Comparison of ENCODE assay signal across 19 mouse cellular contexts in the genomic region with DNA sequence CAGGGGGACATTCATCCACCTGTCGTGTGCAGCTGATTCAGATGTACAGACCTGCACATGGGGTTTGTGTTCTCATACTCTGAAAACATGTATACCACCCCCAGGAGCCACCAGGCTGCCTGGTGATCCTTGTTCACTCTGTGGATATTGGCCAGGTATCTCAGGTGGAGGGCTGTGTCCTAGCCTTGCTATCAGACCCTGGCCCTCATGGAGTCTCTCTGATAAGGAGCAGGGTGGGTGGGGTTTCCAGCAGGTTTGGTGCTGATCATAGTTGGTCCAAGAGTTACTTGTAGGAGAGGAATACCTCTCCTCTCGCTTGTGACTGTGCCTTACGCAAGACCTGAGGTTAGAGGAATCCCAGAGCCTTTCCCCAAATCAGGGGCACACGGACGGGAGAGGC. TPM values are rescaled to one million over a fixed set of nuclear protein-coding genes. Genes with fewer than 3 reads are reported as not detected.
"Had no signal": no experiment of that assay in that cellular context is flagged by ENCODE, and none has a peak within 500 bp of the region (broad histone marks: within the 10 kb centered on the region; RNA-seq: fewer than 3 reads in every experiment).

No protein-coding gene starts in this region.

- H3K4me3 ChIP-seq: left cerebral cortex, adult 2 months; limb, embryonic 15.5 days; midbrain, embryonic 10.5 days; myocyte; neural tube, embryonic 15.5 days had no signal

- H3K27ac ChIP-seq: left cerebral cortex, adult 2 months; limb, embryonic 15.5 days; midbrain, embryonic 10.5 days; neural tube, embryonic 15.5 days had no signal

- H3K9ac ChIP-seq: limb, embryonic 15.5 days; lung, embryonic 14.5 days; neural tube, embryonic 15.5 days had no signal

- H3K4me2 ChIP-seq: limb, embryonic 15.5 days; lung, embryonic 14.5 days; neural tube, embryonic 15.5 days had no signal

- H3K9me3 ChIP-seq: limb, embryonic 15.5 days; midbrain, embryonic 10.5 days; neural tube, embryonic 15.5 days had no signal

- H3K27me3 ChIP-seq: limb, embryonic 15.5 days; neural tube, embryonic 15.5 days had no signal

- DNase-seq: kidney, adult 11 months; kidney, postnatal 10 days; kidney, postnatal 4 days; lung, embryonic 14.5 days; lung, postnatal 10 days; lung, postnatal 4 days; midbrain, embryonic 14.5 days; right cerebral cortex, adult 18-20 months; spleen, adult 18-20 months; thymus, postnatal 4 days had no signal

- H3K4me1 ChIP-seq: limb, embryonic 15.5 days; midbrain, embryonic 10.5 days; neural tube, embryonic 15.5 days had no signal

RNA-seq across cellular contexts. Expression of a gene that starts 14.1 kb away (rescaled TPM):
- polyA plus RNA-seq: kidney, embryonic 14.5 days; limb, embryonic 15.5 days; lung, embryonic 14.5 days; midbrain, embryonic 10.5 days; midbrain, embryonic 14.5 days; neural tube, embryonic 11.5 days; neural tube, embryonic 15.5 days; stomach, embryonic 14.5 days; thymus, postnatal 0 days had no signal
